Mouse (Mus musculus) G1E (cell line): ENCODE measurements at regions not wholly inside any gene's neighbourhood (a gene's known extent, or its start where the extent isn't known, plus 50 kb on each side); places are given as distances from the start of the nearest gene placed in this dataset.

Source experiments
- CTCF ChIP-seq: IDR thresholded peaks from 2 replicates; pipeline ENCODE4 v1.5.1; 2012; ENCODE audit warnings: low read depth, low read length, inconsistent platforms, mixed read lengths
- GATA1 ChIP-seq: IDR thresholded peaks from 2 replicates; pipeline ENCODE4 v1.6.1; 2012; ENCODE audit warnings: borderline replicate concordance, low read length, inconsistent platforms, mixed read lengths
- POLR2AphosphoS5 ChIP-seq: IDR thresholded peaks from 2 replicates; pipeline ENCODE4 v1.6.1; 2012; ENCODE audit warnings: low read depth, low read length, inconsistent platforms; ENCODE audit not compliant: insufficient replicate concordance
- TAL1 ChIP-seq: conservative IDR thresholded peaks from 2 replicates; pipeline ENCODE4 v1.6.1; 2012; ENCODE audit warnings: low read depth, low read length, inconsistent platforms, mixed read lengths

- TF ChIP-seq GATA1 (no peak), CTCF (no peak), TAL1 (no peak), POLR2AphosphoS5 (no peak)
Observed at GRCm38 (mm10) chr2:9709466-9709865, 171.6 kb upstream of the 4930412O13Rik start.
